Mouse (Mus musculus) embryo, embryonic 10.5 days (tissue): ENCODE results near the gene Kcnj2.

Experiments
- DNase-seq: peaks from one replicate; pipeline ENCODE4 v3.0.0-alpha.2; 2015; ENCODE audit warnings: low spot score

Kcnj2 gene

GRCm38 (mm10) chr11:111091117-111091516 is 25.2 kb downstream of the Kcnj2 start:
- no peak for DNase-seq

- DNase-seq, result no peak
These were observed 27.0 kb downstream of the Kcnj2 start for GRCm38 (mm10) chr11:111092967-111093366.

GRCm38 (mm10) chr11:111096612-111097011 is 30.6 kb downstream of the Kcnj2 start:
- no peak for DNase-seq

GRCm38 (mm10) chr11:111100131-111100530 is 34.2 kb downstream of the Kcnj2 start:
- DNase-seq, result no peak

GRCm38 (mm10) chr11:111100651-111101050 is 34.7 kb downstream of the Kcnj2 start:
- no peak for DNase-seq

- DNase-seq, result no peak
These were observed 35.7 kb downstream of the Kcnj2 start for GRCm38 (mm10) chr11:111101620-111102176.

GRCm38 (mm10) chr11:111104422-111104821 is 38.5 kb downstream of the Kcnj2 start:
- no peak for DNase-seq

GRCm38 (mm10) chr11:111108130-111108529 is 42.2 kb downstream of the Kcnj2 start:
- no peak for DNase-seq

GRCm38 (mm10) chr11:111121514-111121913 is 55.5 kb downstream of the Kcnj2 start:
- DNase-seq, result no peak

GRCm38 (mm10) chr11:111123324-111123723 is 57.4 kb downstream of the Kcnj2 start:
- no peak for DNase-seq

GRCm38 (mm10) chr11:111125963-111126362 is 60.0 kb downstream of the Kcnj2 start:
- DNase-seq, result no peak
